Mouse (Mus musculus): Measurements from ENCODE around the gene Lamtor2.

The Lamtor2 gene

GRCm38 (mm10) chr3:88502641-88503504 is 50.0 kb downstream of the Lamtor2 start:
- peak; percentile 86 for DNase-seq (ENCODE audit: low spot score)

DNA sequence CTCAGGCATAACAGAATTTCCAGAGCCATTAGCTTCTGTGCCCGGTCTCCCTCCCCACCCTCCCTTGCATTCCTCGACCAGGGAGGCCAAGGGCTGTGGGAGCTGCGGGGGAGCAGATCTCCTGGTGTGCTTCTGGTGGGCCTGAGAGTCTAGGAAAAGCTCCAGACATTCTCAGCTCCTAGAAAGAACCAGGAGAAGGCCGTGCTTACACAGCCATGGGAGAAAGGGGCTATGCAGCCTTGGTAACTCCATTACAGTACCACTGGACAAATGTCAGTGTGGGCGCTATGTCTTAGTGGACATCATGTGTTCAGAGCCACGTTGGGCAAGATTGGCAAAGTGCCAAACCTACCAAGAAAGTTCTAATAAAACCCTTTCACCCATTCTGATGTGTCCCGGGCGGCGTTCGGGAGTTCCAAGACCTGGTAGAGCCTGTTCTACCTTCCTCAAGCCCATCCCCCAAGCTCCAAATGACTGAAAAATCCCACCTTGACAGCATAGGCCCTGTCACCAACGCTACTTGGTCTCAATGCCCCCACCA is 50.8 kb downstream of the Lamtor2 start:
- DNase-seq (ENCODE audit: low spot score) = no peak

- no peak for DNase-seq (ENCODE audit: low spot score)
Observed at GRCm38 (mm10) chr3:88501366-88502030, 51.4 kb downstream of the Lamtor2 start.

- no peak for DNase-seq (ENCODE audit: low spot score)
Observed at GRCm38 (mm10) chr3:88500655-88501365, 52.1 kb downstream of the Lamtor2 start.

GRCm38 (mm10) chr3:88500087-88500486 is 52.8 kb downstream of the Lamtor2 start:
- DNase-seq (ENCODE audit: low spot score) = no peak

All from testis, postnatal 10 days (tissue).